Mouse (Mus musculus): Measurements from ENCODE around the gene Musk. TPM values are rescaled to one million over a fixed set of nuclear protein-coding genes. Genes with fewer than 3 reads are reported as not detected.

Musk gene
- total RNA-seq, 1 experiment from 2014 or later = 0.41 TPM

GRCm38 (mm10) chr4:58317536-58317935 lies 31.8 kb downstream of the Musk start:
- DNase-seq = no peak

DNA sequence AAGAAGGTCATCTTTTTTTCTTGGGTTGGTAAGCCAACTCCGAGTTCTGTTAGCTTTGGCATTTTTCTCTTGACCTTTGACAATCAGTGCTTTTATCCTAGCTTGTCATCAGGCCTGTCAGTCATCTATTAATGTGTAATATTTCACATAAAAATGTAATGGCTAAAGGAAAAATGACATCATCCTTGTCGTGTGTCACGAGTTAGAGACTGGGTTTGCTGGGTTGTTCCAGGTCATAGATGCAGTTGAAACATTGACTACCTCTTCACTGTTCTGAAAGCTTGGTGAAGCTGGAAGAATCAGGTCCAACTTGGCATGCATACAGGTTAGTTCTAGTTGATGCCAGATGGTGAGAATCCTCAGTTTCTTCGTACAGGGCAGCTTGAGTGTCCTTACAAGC lies 34.5 kb downstream of the Musk start:
- no peak for DNase-seq

DNA sequence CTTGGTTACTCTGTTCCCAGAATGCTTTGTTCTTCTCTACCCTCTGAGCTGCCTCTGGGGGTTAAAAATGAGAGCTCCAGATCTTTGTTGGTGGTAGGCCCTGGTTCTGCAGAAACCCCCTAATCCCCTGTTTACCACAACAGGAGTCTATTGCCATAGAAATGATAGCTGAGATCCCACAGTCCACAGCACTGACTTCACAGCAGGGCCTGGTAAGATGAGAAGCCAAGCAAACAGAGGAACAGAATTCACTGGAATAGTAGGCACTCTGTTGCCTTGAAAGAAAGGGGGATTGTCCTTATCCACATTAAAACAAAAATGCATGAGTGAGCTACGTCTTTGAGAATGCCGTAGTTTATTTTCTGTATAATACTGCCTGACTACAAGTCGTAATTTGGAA lies 41.0 kb downstream of the Musk start:
- no peak for DNase-seq

DNA sequence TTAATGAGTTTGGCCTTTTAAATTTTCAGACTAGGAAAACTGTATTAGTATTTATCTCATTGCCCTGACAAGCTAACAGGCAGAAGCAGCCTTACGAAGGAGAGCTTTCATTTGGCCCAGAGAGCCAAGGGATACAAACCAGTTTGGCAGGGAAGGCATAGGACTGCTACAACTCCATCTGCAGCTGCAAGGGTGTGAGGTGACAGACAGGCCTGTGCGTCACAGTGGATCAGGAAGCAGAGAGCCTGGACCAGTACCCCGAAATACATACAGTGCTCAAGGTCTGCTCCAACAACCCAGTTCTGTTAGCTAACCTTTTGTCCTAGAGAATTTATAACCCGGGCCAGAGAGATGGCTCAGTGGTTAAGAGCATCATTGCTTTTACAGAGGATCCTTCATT lies 42.5 kb downstream of the Musk start:
- no peak for DNase-seq

DNA sequence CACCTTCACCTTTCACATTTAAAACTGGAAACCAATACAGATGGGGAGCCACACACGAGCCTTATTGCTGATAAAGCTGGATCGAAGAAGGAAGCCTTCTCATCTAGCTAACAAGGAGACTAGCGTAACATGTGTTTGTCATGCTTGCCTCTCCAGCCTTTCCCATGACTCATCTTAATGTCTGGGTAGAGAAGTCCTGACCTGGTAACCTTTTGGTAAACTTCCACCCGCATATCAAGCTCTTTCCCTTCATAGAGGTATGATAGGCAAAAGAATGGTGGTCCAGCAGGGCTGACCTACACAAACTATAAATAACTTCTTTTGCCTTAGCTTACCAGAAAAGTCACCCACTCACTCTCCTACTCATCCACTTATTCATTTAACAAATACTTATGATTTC lies 44.3 kb downstream of the Musk start:
- no peak for DNase-seq

GRCm38 (mm10) chr4:58330864-58331638 lies 45.3 kb downstream of the Musk start:
- DNase-seq = no peak

DNA sequence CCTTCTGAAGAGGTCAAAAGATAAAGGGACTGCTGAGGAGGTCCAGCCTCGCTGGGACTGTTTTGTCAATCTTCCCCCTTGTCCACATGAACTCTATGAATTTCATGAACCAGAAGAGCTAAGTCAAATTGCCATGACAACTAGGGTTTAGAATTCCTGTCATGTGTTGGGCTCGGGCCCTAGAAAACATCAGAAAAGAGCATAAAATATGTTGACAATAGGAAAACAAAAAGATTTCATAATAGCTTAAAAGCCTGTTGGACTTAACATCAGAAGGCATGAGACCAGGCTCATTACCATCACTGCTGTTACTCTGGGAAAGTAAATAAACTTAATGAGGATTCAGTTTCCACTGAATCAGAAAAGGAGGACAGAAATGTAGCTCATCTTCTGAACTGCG lies 46.6 kb downstream of the Musk start:
- DNase-seq = no peak

- no peak for DNase-seq
Observed at GRCm38 (mm10) chr4:58336227-58336626, 50.5 kb downstream of the Musk start.

GRCm38 (mm10) chr4:58339226-58339625 lies 53.5 kb downstream of the Musk start:
- no peak for DNase-seq

GRCm38 (mm10) chr4:58350206-58350605 lies 64.4 kb downstream of the Musk start:
- DNase-seq = no peak

- DNase-seq = no peak
Observed at GRCm38 (mm10) chr4:58351165-58351564, 65.4 kb downstream of the Musk start.

- DNase-seq = no peak
Observed at GRCm38 (mm10) chr4:58351590-58351989, 65.8 kb downstream of the Musk start.

- DNase-seq = no peak
Observed at GRCm38 (mm10) chr4:58358996-58359395, 73.2 kb downstream of the Musk start.

GRCm38 (mm10) chr4:58365321-58365720 lies 79.6 kb downstream of the Musk start:
- no peak for DNase-seq

GRCm38 (mm10) chr4:58371106-58371505 lies 85.3 kb downstream of the Musk start:
- no peak for DNase-seq

DNA sequence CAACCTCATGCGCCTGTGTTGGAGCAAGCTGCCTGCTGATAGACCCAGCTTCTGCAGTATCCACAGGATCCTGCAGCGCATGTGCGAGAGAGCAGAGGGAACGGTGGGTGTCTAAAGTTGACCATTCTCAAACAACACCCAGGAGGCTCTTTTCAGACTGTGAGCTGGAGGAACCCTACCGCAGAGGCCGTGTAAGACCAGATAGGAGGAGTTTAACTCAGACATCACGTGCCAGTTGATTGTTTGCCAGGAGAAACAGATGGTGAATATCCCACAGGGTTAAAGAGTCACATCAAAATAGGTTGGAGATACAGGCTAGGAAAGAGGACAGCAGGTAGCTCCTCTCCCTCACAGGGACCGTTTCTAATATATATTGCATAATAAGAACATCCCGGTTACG lies 87.8 kb downstream of the Musk start:
- no peak for DNase-seq

GRCm38 (mm10) chr4:58374141-58374870 lies 88.5 kb downstream of the Musk start:
- peak; percentile 84 for DNase-seq

GRCm38 (mm10) chr4:58379186-58379585 lies 93.4 kb downstream of the Musk start:
- no peak for DNase-seq

DNA sequence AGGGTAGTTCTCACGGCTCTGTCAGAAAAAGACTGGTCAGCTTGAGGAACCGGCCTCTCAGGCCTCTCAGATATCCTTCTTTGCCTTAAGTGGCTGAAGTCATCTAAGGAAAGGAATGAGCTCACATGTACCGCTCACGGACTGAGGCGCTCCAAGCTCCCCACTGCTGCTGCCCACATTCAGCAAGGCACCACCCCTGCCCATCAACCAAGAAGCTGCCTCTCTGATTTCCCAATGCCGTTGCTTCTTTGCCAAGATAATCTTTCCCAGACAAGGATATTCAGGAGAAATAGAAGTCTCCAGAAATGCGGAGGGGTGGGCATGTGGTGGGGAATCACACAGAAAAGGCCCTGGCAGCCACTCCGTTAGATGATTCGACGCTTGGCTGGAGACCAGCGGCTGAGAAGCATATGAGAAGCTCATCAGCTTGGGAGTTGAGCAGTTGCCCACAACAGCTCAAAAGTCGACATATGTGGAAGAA lies 115.1 kb downstream of the Musk start:
- DNase-seq = peak; percentile 27

GRCm38 (mm10) chr4:58401973-58402501 lies 116.3 kb downstream of the Musk start:
- peak; percentile 18 for DNase-seq

DNA sequence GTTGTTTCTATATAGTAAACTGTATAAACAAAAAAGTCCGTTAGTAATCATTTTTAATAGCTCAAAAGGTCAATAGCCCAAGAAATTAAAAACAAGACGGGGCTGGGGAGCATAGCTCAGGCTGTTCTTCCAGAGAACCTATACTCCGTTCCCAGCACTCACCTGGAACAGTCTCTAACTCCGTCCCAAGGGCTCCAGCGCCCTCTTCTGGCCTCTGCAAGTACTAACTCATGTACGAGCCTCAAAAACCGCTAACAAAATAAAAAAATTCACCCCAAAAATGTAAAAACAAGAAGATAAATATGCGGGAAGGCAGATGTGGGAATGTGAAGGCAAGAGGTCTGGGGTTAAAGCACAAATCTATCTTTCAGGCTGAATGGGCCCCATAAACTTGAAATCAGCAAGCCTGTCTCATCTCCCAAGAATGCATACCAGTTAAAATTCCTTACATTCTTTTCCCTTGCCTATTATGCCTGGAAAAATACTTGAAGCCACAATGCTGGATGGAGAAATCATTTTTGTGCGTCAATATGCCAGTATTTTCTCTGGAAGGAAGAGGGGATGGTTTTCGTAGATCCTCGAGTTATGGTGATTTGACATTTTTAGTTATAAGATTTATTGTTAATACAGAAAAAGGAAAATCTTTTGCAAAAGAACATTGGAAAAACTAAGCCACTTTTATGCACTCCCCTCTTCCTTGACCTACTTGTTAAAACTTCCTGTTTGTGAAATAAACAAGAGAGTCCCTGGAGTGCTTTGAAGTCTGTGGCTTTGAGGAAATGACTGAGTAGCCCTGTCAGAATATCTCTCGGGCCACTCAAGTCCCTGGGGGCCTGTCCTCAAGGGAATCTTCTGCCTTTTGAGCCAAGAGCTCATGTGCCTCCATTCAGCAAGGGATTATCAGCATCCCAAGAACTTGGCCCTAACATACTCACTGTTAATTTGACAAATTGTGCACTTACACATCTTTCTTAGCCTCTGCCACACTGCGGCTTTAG lies 127.7 kb downstream of the Musk start:
- peak; percentile 73 for DNase-seq

DNA sequence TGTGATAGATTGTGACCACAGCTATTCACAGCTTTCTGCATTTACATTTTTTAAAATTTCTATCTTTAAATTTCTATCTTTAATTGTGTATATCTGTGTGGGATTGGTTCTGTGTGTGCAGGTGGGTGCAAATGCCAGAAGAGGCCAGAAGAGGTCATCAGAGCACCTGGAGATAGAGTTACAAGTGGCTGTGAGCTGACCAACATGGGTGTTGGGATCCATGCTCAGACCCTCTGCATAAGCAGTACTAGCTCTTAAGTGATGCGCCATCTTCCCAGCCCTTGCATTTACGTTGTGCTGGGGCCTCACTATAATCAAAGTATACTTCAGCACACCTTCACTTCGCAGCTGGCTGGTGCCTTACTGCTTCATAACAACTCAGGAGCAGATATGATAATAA lies 129.8 kb downstream of the Musk start:
- no peak for DNase-seq
